Mouse (Mus musculus): ENCODE data around the gene Ubac2. TPM values are rescaled to one million over a fixed set of nuclear protein-coding genes. Genes with fewer than 3 reads are reported as not detected.

Ubac2 gene
- polyA plus RNA-seq, 1 experiment from 2014 or later, result 43.8 TPM

- DNase-seq (ENCODE audit: low spot score) (no peak), ATAC-seq (replicated peaks; ENCODE audit: low FRiP score) (peak; percentile 45; the same call in 1 of the 2 replicates)
- no peaks in the 10 kb centered on the region for H3K9me3 ChIP-seq (ENCODE audit: control insufficient read depth, low read length)
- peaks cover 11% of the 10 kb centered on the region for H3K4me1 ChIP-seq (replicated peaks; ENCODE audit: control insufficient read depth, insufficient read depth, low read length)
- H3K9ac ChIP-seq (ENCODE audit: low read depth, low read length), result no peak overlapping the region
- no peaks in the 10 kb centered on the region for H3K36me3 ChIP-seq (ENCODE audit: control insufficient read depth, insufficient read depth, low read length)
- no peak overlapping the region for H3K27ac ChIP-seq (ENCODE audit: low read depth, low read length)
- H3K4me3 ChIP-seq (ENCODE audit: low read depth, low read length), result no peak overlapping the region
- no peaks in the 10 kb centered on the region for H3K27me3 ChIP-seq (replicated peaks; ENCODE audit: control insufficient read depth, insufficient read depth, low read length)
- H3K4me2 ChIP-seq, result no peak overlapping the region
- 42% methylated on average over 3 of the region's 3 CpGs for WGBS
These were observed 163.0 kb downstream of the Ubac2 start for GRCm38 (mm10) chr14:122041413-122041825.

- no peaks in the 10 kb centered on the region for H3K36me3 ChIP-seq (ENCODE audit: control insufficient read depth, insufficient read depth, low read length)
- peaks cover 11% of the 10 kb centered on the region for H3K4me1 ChIP-seq (replicated peaks; ENCODE audit: control insufficient read depth, insufficient read depth, low read length)
- no peak overlapping the region for H3K9ac ChIP-seq (ENCODE audit: low read depth, low read length)
- no peak overlapping the region for H3K27ac ChIP-seq (ENCODE audit: low read depth, low read length)
- DNase-seq (ENCODE audit: low spot score) (no peak), ATAC-seq (replicated peaks; ENCODE audit: low FRiP score) (0 out of 2 replicates have a peak, but pooled peaks have one; percentile 25)
- WGBS, result 63% methylated on average over 8 of the region's 8 CpGs
- H3K4me3 ChIP-seq (ENCODE audit: low read depth, low read length), result no peak overlapping the region
- no peaks in the 10 kb centered on the region for H3K27me3 ChIP-seq (replicated peaks; ENCODE audit: control insufficient read depth, insufficient read depth, low read length)
- no peak overlapping the region for H3K4me2 ChIP-seq
- no peaks in the 10 kb centered on the region for H3K9me3 ChIP-seq (ENCODE audit: control insufficient read depth, low read length)
These were observed 163.8 kb downstream of the Ubac2 start for GRCm38 (mm10) chr14:122042142-122042694.

DNA sequence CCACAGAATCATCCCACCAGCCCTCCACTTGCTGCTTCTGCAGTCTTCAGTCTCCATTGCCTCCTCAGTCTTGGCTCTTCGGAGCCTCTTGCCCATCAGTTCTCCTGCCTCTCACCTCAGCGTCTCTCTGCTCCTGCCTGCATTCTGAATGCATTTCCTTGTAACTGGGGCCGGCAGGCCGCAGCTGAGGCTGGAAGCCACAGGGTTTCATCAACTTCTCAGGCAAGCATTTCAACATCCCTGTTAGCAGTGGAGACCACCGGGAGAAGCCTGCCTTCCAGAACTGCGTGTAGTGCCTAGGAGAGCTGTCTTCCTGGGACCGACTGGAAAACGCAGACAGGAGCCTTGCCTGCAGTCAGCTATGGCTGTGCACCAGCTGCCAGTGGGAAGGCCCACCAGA, 169.4 kb downstream of the Ubac2 start:
- Histone ChIP-seq H3K9ac (ENCODE audit: low read depth, low read length) (no peak overlapping the region), H3K9me3 (ENCODE audit: control insufficient read depth, low read length) (no peaks in the 10 kb centered on the region), H3K27ac (ENCODE audit: low read depth, low read length) (no peak overlapping the region), H3K36me3 (ENCODE audit: control insufficient read depth, insufficient read depth, low read length) (no peaks in the 10 kb centered on the region), H3K4me2 (no peak overlapping the region), H3K4me1 (replicated peaks; ENCODE audit: control insufficient read depth, insufficient read depth, low read length) (no peaks in the 10 kb centered on the region), H3K27me3 (replicated peaks; ENCODE audit: control insufficient read depth, insufficient read depth, low read length) (no peaks in the 10 kb centered on the region), H3K4me3 (ENCODE audit: low read depth, low read length) (no peak overlapping the region)
- ATAC-seq (replicated peaks; ENCODE audit: low FRiP score) (no peak), DNase-seq (ENCODE audit: low spot score) (no peak)
- WGBS, result 87% methylated on average over 8 of the region's 8 CpGs

- Histone ChIP-seq H3K4me2 (no peak overlapping the region), H3K27ac (ENCODE audit: low read depth, low read length) (no peak overlapping the region), H3K36me3 (ENCODE audit: control insufficient read depth, insufficient read depth, low read length) (no peaks in the 10 kb centered on the region), H3K4me3 (ENCODE audit: low read depth, low read length) (no peak overlapping the region), H3K4me1 (replicated peaks; ENCODE audit: control insufficient read depth, insufficient read depth, low read length) (no peaks in the 10 kb centered on the region), H3K27me3 (replicated peaks; ENCODE audit: control insufficient read depth, insufficient read depth, low read length) (no peaks in the 10 kb centered on the region), H3K9ac (ENCODE audit: low read depth, low read length) (no peak overlapping the region), H3K9me3 (ENCODE audit: control insufficient read depth, low read length) (no peaks in the 10 kb centered on the region)
- DNase-seq (ENCODE audit: low spot score) (no peak), ATAC-seq (replicated peaks; ENCODE audit: low FRiP score) (no peak)
- 82% methylated on average over 9 of the region's 9 CpGs for WGBS
These were observed 170.4 kb downstream of the Ubac2 start for GRCm38 (mm10) chr14:122048816-122049215.

GRCm38 (mm10) chr14:122052896-122053635, 174.6 kb downstream of the Ubac2 start:
- Histone ChIP-seq H3K36me3 (ENCODE audit: control insufficient read depth, insufficient read depth, low read length) (no peaks in the 10 kb centered on the region), H3K27me3 (replicated peaks; ENCODE audit: control insufficient read depth, insufficient read depth, low read length) (no peaks in the 10 kb centered on the region), H3K4me1 (replicated peaks; ENCODE audit: control insufficient read depth, insufficient read depth, low read length) (0 out of 2 replicates have a peak, but pooled peaks cover 3% of the 10 kb centered on the region), H3K4me3 (ENCODE audit: low read depth, low read length) (no peak overlapping the region), H3K4me2 (no peak overlapping the region), H3K9ac (ENCODE audit: low read depth, low read length) (no peak overlapping the region), H3K27ac (ENCODE audit: low read depth, low read length) (no peak overlapping the region), H3K9me3 (ENCODE audit: control insufficient read depth, low read length) (no peaks in the 10 kb centered on the region)
- ATAC-seq (replicated peaks; ENCODE audit: low FRiP score) (no peak), DNase-seq (ENCODE audit: low spot score) (no peak)
- WGBS, result 75% methylated on average over 9 of the region's 9 CpGs

DNA sequence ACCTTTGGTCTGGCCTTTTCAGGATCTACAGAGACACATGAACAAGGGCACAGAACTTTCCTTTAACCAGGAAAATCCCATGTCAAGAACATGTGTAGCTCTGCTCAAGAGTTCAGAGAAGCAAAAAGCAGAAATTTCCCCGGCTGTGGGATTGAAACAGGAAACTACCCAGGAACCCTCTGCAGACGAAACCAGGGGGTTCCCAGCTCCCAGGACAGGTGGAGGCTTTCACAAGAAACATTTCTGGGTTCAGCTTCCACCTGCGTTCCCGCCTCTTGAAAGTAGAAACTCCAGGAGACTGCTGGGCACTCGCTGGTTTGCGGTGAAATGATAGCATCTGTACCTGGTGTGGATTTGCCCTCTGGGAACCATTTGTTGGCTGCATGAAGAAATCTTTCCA, 178.5 kb downstream of the Ubac2 start:
- Histone ChIP-seq H3K4me1 (replicated peaks; ENCODE audit: control insufficient read depth, insufficient read depth, low read length) (peaks cover 5% of the 10 kb centered on the region; the same call in 1 of the 2 replicates), H3K36me3 (ENCODE audit: control insufficient read depth, insufficient read depth, low read length) (no peaks in the 10 kb centered on the region), H3K4me2 (no peak overlapping the region), H3K27me3 (replicated peaks; ENCODE audit: control insufficient read depth, insufficient read depth, low read length) (no peaks in the 10 kb centered on the region), H3K9ac (ENCODE audit: low read depth, low read length) (no peak overlapping the region), H3K27ac (ENCODE audit: low read depth, low read length) (no peak overlapping the region), H3K9me3 (ENCODE audit: control insufficient read depth, low read length) (no peaks in the 10 kb centered on the region), H3K4me3 (ENCODE audit: low read depth, low read length) (no peak overlapping the region)
- 68% methylated on average over 6 of the region's 6 CpGs for WGBS
- ATAC-seq (replicated peaks; ENCODE audit: low FRiP score), result no peak
- no peak for DNase-seq (ENCODE audit: low spot score)

DNA sequence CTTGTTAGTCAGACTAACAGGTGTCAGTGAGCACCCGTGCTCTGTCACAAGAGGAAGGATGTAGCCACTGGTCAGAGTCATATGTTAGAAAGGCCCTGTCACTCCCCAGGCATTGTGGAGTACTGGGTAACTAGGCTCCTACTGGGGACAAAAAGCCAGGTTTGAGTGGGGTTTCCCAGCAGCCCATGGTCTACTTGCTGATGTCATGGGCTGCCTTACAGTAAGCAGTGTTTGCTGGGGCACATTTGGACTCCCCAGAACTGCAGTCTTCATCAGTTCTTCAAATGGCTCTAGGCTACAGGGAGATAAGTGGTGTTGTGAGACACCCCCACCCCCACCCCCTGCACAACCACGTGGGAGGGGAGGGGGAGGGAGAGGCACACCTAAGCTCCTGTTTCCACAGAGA, 179.5 kb downstream of the Ubac2 start:
- no peaks in the 10 kb centered on the region for H3K9me3 ChIP-seq (ENCODE audit: control insufficient read depth, low read length)
- no peak overlapping the region for H3K27ac ChIP-seq (ENCODE audit: low read depth, low read length)
- DNase-seq (ENCODE audit: low spot score) (no peak), ATAC-seq (replicated peaks; ENCODE audit: low FRiP score) (peak; percentile 7; the same call in 1 of the 2 replicates)
- no peak overlapping the region for H3K4me3 ChIP-seq (ENCODE audit: low read depth, low read length)
- H3K36me3 ChIP-seq (ENCODE audit: control insufficient read depth, insufficient read depth, low read length), result no peaks in the 10 kb centered on the region
- H3K4me2 ChIP-seq, result no peak overlapping the region
- H3K4me1 ChIP-seq (replicated peaks; ENCODE audit: control insufficient read depth, insufficient read depth, low read length), result peaks cover 5% of the 10 kb centered on the region; the same call in 1 of the 2 replicates
- H3K9ac ChIP-seq (ENCODE audit: low read depth, low read length), result no peak overlapping the region
- no peaks in the 10 kb centered on the region for H3K27me3 ChIP-seq (replicated peaks; ENCODE audit: control insufficient read depth, insufficient read depth, low read length)
- 26% methylated on average over 2 of the region's 2 CpGs for WGBS

- no peaks in the 10 kb centered on the region for H3K27me3 ChIP-seq (replicated peaks; ENCODE audit: control insufficient read depth, insufficient read depth, low read length)
- DNase-seq (ENCODE audit: low spot score) (peak; percentile 79), ATAC-seq (replicated peaks; ENCODE audit: low FRiP score) (peak; percentile 64)
- peaks cover 5% of the 10 kb centered on the region; the same call in 1 of the 2 replicates for H3K4me1 ChIP-seq (replicated peaks; ENCODE audit: control insufficient read depth, insufficient read depth, low read length)
- H3K4me2 ChIP-seq, result no peak overlapping the region
- H3K9me3 ChIP-seq (ENCODE audit: control insufficient read depth, low read length), result no peaks in the 10 kb centered on the region
- 5% methylated on average over 3 of the region's 3 CpGs for WGBS
- H3K9ac ChIP-seq (ENCODE audit: low read depth, low read length), result no peak overlapping the region
- no peaks in the 10 kb centered on the region for H3K36me3 ChIP-seq (ENCODE audit: control insufficient read depth, insufficient read depth, low read length)
- no peak overlapping the region for H3K4me3 ChIP-seq (ENCODE audit: low read depth, low read length)
- no peak overlapping the region for H3K27ac ChIP-seq (ENCODE audit: low read depth, low read length)
These were observed 182.2 kb downstream of the Ubac2 start for GRCm38 (mm10) chr14:122060642-122061041.

- DNase-seq (ENCODE audit: low spot score) (no peak), ATAC-seq (replicated peaks; ENCODE audit: low FRiP score) (no peak)
- no peak overlapping the region for H3K27ac ChIP-seq (ENCODE audit: low read depth, low read length)
- H3K4me3 ChIP-seq (ENCODE audit: low read depth, low read length), result no peak overlapping the region
- H3K4me1 ChIP-seq (replicated peaks; ENCODE audit: control insufficient read depth, insufficient read depth, low read length), result peaks cover 5% of the 10 kb centered on the region; the same call in 1 of the 2 replicates
- no peaks in the 10 kb centered on the region for H3K9me3 ChIP-seq (ENCODE audit: control insufficient read depth, low read length)
- no peak overlapping the region for H3K4me2 ChIP-seq
- no peaks in the 10 kb centered on the region for H3K27me3 ChIP-seq (replicated peaks; ENCODE audit: control insufficient read depth, insufficient read depth, low read length)
- H3K9ac ChIP-seq (ENCODE audit: low read depth, low read length), result no peak overlapping the region
- WGBS, result 86% methylated on average over 6 of the region's 6 CpGs
- no peaks in the 10 kb centered on the region for H3K36me3 ChIP-seq (ENCODE audit: control insufficient read depth, insufficient read depth, low read length)
These were observed 183.0 kb downstream of the Ubac2 start for GRCm38 (mm10) chr14:122061376-122061775.

Data from liver, embryonic 11.5 days (tissue).